Mouse (Mus musculus) embryo, embryonic 10.5 days (tissue): Measurements from ENCODE around the gene Sox12.

ENCODE experiments used
- DNase-seq: peaks from one replicate; pipeline ENCODE4 v3.0.0-alpha.2; 2015; ENCODE audit warnings: low spot score

Sox12 gene

DNA sequence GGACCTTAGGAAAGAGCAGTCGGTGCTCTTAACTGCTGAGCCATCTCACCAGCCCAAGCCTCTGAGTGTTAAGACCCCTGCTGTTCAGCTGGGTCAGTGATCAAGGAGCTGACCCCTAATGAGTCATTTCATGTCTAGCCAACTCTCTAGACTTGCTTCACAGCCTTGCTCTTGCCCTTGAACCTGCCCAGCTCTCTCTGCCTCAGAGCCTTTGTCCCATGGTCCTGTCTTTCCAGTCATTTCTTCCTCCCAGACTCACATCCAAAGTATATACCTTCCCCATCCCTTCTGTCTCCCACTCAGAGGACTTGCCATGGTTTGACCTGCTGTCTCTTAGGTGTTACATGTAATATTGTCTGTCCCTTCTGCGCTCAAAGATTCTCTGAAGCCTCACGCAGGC lies 40.6 kb downstream of the Sox12 start:
- DNase-seq, result no peak

DNA sequence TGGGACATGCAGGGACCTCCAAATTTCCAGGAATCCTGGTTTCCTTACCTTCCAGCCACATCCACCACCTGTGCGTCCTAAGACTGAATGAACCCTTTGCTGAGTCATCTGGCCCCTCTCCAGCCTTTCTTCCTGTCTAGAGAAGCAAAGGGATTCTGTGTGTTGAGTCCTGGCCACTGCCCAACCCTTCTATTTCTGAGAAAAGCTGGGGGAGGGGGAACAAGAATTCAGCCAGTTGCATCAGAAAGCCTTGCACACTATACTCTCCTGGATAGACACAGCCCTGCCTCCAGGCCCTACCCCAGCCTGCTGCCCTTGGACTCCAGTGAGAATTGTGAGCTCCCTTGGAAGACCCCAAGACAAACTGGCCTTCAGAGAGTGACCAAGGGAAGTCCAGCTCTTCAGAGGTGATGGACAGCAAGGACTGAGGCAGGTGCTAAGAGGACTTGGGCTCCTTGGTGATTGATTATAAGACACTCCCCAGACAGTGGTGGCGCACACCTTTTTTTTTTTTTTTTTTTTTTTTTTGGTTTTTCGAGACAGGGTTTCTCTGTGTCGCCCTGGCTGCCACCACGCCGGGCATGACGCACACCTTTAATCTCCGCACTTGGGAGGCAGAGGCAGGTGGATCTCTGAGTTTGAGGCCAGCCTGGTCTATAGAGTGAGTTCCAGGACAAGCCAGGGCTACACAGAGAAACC lies 47.9 kb downstream of the Sox12 start:
- no peak for DNase-seq

DNA sequence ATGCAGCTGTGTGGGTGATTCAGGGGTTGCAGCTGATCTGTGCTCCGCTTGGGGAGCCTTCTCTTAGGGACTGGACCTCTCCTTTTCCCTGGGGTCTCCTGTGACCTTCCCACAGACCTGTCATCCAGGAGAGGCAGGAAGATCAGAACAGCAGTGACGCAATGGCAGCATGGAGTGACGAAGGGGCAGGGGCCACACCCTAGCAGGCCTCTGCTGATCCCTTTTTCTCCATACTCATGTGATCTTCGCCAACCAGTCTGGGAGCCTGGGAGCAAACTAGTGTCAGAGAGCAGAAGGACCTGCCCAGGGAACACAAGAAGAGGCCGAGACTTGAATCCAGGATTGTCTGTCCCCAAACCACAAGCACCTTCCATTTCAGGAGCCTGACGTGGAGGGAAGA lies 48.7 kb downstream of the Sox12 start:
- DNase-seq, result no peak

DNA sequence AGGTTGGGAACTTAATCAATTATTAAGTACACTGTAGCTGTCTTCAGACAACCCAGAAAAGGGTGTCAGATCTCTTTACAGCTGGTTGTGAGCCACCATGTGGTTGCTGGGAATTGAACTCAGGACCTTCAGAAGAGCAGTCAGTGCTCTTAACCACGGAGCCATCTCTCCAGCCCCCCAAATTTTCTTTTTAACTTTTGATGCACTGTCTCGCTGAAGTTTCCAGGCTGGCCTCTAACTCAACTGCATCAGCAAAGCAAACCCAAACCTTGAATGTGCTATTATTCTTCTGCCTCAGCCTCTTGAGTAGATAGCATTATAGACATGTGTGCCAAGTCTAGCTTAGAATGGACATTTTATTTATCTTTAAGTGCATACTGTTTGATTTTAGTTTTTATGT lies 50.1 kb downstream of the Sox12 start:
- DNase-seq, result no peak

DNA sequence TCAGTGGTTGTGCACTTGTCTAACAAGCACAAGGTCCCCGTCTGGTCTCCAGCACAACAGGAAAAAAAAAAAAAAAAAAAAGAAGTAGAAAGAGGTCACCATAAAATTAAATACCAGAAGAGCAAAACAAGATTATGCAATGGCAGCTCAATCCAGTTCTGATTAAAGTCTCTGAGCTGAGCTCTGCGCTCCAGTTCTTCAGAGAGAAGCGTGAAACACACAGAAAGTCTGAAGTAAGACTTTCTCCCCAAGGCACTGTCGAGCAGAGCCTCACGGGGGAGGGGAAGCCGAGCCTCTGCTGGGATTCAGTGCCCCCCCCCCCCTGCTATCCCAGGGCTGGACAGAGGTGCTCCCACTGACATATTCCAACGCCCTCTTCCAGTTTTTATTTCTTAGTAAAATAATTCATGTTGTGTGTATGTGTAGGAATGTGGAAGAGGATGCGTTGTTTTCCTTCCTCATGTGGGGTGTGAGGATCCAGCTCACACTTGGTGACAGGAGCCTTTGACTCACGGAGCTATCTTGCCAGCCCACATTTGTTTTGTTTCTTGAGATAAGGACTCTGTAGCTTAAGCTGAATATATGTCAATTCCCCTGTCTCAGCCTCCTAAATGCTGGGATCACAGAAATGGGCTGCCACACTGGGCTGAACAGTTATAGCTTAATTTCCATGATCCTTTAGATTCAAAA lies 50.9 kb downstream of the Sox12 start:
- DNase-seq, result no peak

DNA sequence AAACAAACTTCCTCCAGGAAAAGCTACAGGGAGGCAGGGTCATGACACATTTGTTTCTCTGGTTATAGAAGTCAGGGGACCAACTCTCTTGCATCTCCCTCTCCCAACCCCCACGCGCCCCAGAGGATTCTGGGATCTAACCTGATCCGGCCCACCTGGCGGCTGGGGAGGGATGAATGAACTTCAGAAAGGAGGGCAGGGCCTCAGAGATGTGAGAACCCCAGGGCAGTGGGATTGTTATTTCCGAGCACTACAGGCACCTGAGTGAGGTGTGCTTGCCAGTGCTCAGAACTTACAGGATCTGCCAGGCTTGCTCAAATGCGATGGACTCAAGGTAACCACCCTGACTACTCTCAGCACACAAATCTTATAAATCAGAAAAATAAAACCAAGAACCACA lies 52.5 kb downstream of the Sox12 start:
- DNase-seq, result no peak

DNA sequence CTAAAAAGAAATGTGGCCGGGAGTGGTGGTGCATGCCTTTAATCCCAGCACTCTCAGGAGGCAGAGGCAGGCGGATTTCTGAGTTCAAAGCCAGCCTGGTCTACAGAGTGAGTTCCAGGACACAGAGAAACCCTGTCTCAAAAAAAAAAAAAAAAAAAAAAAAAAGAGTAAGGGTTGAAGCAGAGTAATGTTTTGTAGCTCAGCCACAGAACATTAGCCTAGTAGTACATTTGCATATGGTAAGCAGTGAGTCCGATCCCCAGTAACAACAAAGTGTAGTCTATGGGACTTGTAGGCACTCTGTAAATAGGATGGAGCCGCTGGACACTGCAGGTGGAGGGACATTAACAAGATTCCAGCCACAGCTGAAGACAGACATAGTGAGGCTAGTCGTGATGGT lies 53.0 kb downstream of the Sox12 start:
- DNase-seq, result no peak

DNA sequence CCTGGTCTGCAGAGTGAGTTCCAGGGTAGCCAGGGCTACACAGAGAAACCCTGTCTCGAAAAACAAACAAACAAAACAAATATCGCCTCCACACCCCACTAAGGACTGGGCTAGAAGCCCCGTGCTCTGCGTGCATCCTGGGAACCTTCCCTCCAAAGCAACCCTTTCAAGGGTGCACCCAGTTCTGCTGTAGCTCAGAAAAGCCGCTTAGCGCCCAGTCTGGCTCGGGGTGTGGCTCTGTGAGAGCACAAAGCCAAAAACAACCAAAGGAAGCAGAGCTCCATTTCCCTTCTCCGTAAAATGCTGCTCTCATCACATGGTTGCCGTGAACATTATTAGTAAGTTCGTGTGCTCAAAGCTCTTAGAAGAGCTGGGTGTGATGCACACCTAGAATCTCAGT lies 53.5 kb downstream of the Sox12 start:
- no peak for DNase-seq
